In the genomic region with DNA sequence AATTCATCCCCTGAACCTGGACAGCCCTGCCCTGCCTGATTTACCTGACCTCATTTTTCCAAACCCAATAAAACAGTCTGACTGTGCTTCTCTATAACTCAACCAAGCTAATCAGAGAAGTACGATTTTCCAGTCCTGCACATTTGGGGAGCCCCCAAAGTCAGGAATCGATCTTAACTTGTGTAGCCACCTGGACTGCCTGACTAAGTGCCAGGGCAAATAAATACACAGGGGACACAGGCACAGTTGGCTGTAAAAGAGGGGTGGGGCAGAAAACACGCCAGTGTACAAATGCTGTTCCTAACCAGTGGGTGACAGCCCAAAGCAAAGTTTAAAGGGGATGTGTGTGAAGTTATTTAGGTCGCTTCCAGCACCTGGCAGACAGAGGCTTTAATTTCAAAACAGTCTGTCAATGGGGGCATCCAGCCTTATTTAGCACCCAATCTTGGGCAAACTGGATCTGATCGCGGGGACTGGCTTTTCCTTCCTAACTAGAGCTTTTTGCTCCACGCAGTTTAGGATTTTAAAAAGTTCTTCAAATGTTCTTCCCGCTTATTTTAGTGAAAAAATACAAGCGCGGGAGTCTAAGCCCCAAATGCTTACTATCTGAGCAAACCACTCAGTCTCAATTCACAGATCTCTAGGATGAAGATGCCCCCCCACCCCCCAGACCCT, we compare ENCODE assay signal across 8 mouse cellular contexts. TPM values are rescaled to one million over a fixed set of nuclear protein-coding genes. Genes with fewer than 3 reads are reported as not detected.
DNase-seq lines count a peak whose midpoint lies in the region; ATAC-seq lines count a peak whose summit lies in the region.

No protein-coding gene starts in this region.

- peak overlapping the region; percentile 96 for H3K4me3 ChIP-seq in megakaryocyte, embryonic 14.5 days (replicated peaks)
- H3K4me3 ChIP-seq in midbrain, embryonic 14.5 days (replicated peaks; ENCODE audit: low read depth, low read length) = peak overlapping the region; percentile 88

- H3K27me3 ChIP-seq in megakaryocyte, embryonic 14.5 days (replicated peaks) = peaks cover under 1% of the 10 kb centered on the region
- H3K27me3 ChIP-seq in midbrain, embryonic 14.5 days (ENCODE audit: control insufficient read depth, insufficient read depth, low read length) = no peaks in the 10 kb centered on the region

- H3K9ac ChIP-seq in midbrain, embryonic 14.5 days (replicated peaks; ENCODE audit: low read length) = peak overlapping the region; percentile 75

- peaks cover 36% of the 10 kb centered on the region for H3K36me3 ChIP-seq in megakaryocyte, embryonic 14.5 days (replicated peaks; ENCODE audit: low read length)
- H3K36me3 ChIP-seq in midbrain, embryonic 14.5 days (ENCODE audit: control insufficient read depth, insufficient read depth, low read length) = peaks cover 16% of the 10 kb centered on the region

- peak; percentile 39 for DNase-seq in cerebellum, adult 9-10 months
- DNase-seq in induced T-regulatory cell, adult 2 months (ENCODE audit: low read depth) = peak; percentile 35
- no peak for DNase-seq in midbrain, embryonic 14.5 days
- DNase-seq in adrenal gland, postnatal 10 days = no peak
- DNase-seq in frontal cortex, postnatal 36 days (ENCODE audit: low spot score in 2 of 2) = no peak
- DNase-seq in urinary bladder, adult 18-20 months (ENCODE audit: low spot score in 2 of 2) = no peak

- ATAC-seq in megakaryocyte, adult 5-6 weeks (ENCODE audit: poor library complexity, severe bottlenecking) = no peak
- ATAC-seq in midbrain, embryonic 14.5 days (ENCODE audit: low FRiP score, low TSS enrichment) = no peak

- H3K27ac ChIP-seq in midbrain, embryonic 14.5 days (replicated peaks; ENCODE audit: low read depth, low read length) = peak overlapping the region; percentile 64; the same call in 1 of the 2 replicates

- peak overlapping the region; percentile 82 for H3K4me2 ChIP-seq in midbrain, embryonic 14.5 days (ENCODE audit: low read length)

- 6% methylated on average over 10 of the region's 10 CpGs for WGBS in midbrain, embryonic 14.5 days

- peaks cover 42% of the 10 kb centered on the region for H3K4me1 ChIP-seq in megakaryocyte, embryonic 14.5 days
- peaks cover 16% of the 10 kb centered on the region for H3K4me1 ChIP-seq in midbrain, embryonic 14.5 days (ENCODE audit: control insufficient read depth, insufficient read depth, low read length)

- no peaks in the 10 kb centered on the region for H3K9me3 ChIP-seq in megakaryocyte, embryonic 14.5 days
- H3K9me3 ChIP-seq in midbrain, embryonic 14.5 days (ENCODE audit: control insufficient read depth, low read length) = no peaks in the 10 kb centered on the region

RNA-seq across cellular contexts. Expression of a gene that starts 0.7 kb away (rescaled TPM):
- 2.3 and 30.4 TPM in 2 replicates for polyA plus RNA-seq in megakaryocyte, embryonic 14.5 days (2012; ENCODE audit: insufficient read depth, low replicate concordance)
- total RNA-seq in megakaryocyte, adult 5-6 weeks (2015) = 18.1 and 20.2 TPM in 2 replicates
- 32.3 and 36.5 TPM in 2 replicates for total RNA-seq in megakaryocyte, adult 5-6 weeks (2017)
- 40.9 and 52.0 TPM in 2 replicates for polyA plus RNA-seq in midbrain, embryonic 14.5 days (2014; fragmentation: Nextera tagmentation; extraction: Ambion mirVana)
- total RNA-seq in adrenal gland, postnatal 10 days (2021) = 10 to 100 TPM; 43.4 to 43.6 TPM

Comparison
In these comparisons a context has a peak if more than half of its experiments do, and no peak if none do; other contexts are left out.
1. DNase-seq: peak in cerebellum, adult 9-10 months (single experiment) and induced T-regulatory cell, adult 2 months (single experiment); none in midbrain, embryonic 14.5 days (single experiment), adrenal gland, postnatal 10 days (single experiment), frontal cortex, postnatal 36 days (0 of 2) and urinary bladder, adult 18-20 months (0 of 2).